8 mouse cellular contexts compared by ENCODE assay signal in the genomic region with DNA sequence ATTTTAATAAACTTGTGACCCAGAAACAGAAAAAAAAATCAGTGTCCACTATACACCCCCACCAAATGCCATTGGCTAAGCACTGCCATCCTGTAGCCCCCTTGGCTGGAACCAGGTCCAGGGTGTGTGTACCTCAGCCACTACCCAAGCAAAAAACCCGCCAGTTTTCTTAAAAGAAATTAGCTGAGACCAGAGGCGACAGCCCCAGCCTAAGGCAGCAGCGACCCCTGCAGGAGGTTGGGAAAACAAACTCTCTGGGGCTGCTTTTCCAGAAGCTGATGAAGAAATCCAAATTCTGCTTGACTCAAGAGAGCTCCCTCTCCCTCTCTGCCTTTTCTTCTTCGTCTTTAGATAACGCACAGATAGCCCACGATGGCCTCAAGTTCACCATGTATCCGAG. TPM values are rescaled to one million over a fixed set of nuclear protein-coding genes. Genes with fewer than 3 reads are reported as not detected.
A peak's percentile ranks its signal among the peaks of the same experiment; 100 is the strongest.
DNase-seq lines count a peak whose midpoint lies in the region; ATAC-seq and TF ChIP-seq lines count a peak whose summit lies in the region.
"Had no signal": no experiment of that assay in that cellular context is flagged by ENCODE, and none has a peak within 500 bp of the region (broad histone marks: within the 10 kb centered on the region; RNA-seq: fewer than 3 reads in every experiment).

No protein-coding gene starts in this region.

- no peaks in the 10 kb centered on the region for H3K36me3 ChIP-seq in testis, adult 2 months (ENCODE audit: control insufficient read depth, insufficient read depth, low read length)
- no peaks in the 10 kb centered on the region for H3K36me3 ChIP-seq in embryonic facial prominence, embryonic 12.5 days
- H3K36me3 ChIP-seq: lung, embryonic 15.5 days had no signal

- no peak overlapping the region for H3K4me3 ChIP-seq in testis, adult 2 months (ENCODE audit: control insufficient read depth, low read depth, low read length)
- no peak overlapping the region for H3K4me3 ChIP-seq in embryonic facial prominence, embryonic 12.5 days
- H3K4me3 ChIP-seq: lung, embryonic 15.5 days had no signal

- no peak for TF ChIP-seq POLR2A in testis, adult 2 months (IDR thresholded peaks at IDR 0.05; ENCODE audit: control insufficient read depth, low read depth, low read length)

- WGBS in embryonic facial prominence, embryonic 12.5 days: 3% methylated on average over 7 of the region's 7 CpGs

- peak; percentile 59; the same call in 1 of the 2 replicates for TF ChIP-seq CTCF in testis, adult 2 months (IDR thresholded peaks at IDR 0.05; ENCODE audit: control insufficient read depth, insufficient read depth, insufficient replicate concordance, low read depth, low read length)

- H3K4me1 ChIP-seq in testis, adult 2 months (ENCODE audit: control insufficient read depth, insufficient read depth, low read length): peaks cover 15% of the 10 kb centered on the region
- H3K4me1 ChIP-seq in embryonic facial prominence, embryonic 12.5 days: peaks cover 62% of the 10 kb centered on the region

- no peak for DNase-seq in testis, postnatal 14 days (ENCODE audit: low spot score)
- peak; percentile 92 for DNase-seq in adrenal gland, postnatal 14 days
- DNase-seq in hindlimb bud, embryonic 11.5 days (ENCODE audit: extremely low spot score, low read depth, low spot score): peak; percentile 62
- peak; percentile 58 to 67 for DNase-seq in lung, adult 18-20 months
- DNase-seq in right cerebral cortex, postnatal 4 days: peak; percentile 87

- H3K27ac ChIP-seq in testis, adult 2 months (ENCODE audit: control insufficient read depth, insufficient read depth, low read depth, low read length): no peak overlapping the region
- 0 out of 2 replicates have a peak overlapping the region, but pooled peaks have one; percentile 81 for H3K27ac ChIP-seq in embryonic facial prominence, embryonic 12.5 days
- H3K27ac ChIP-seq: lung, embryonic 15.5 days had no signal

- H3K9ac ChIP-seq in embryonic facial prominence, embryonic 12.5 days: no peak overlapping the region
- H3K9ac ChIP-seq: lung, embryonic 15.5 days had no signal

- no peaks in the 10 kb centered on the region for H3K9me3 ChIP-seq in embryonic facial prominence, embryonic 12.5 days
- H3K9me3 ChIP-seq: lung, embryonic 15.5 days had no signal

- H3K4me2 ChIP-seq in embryonic facial prominence, embryonic 12.5 days (replicated peaks): no peak overlapping the region
- H3K4me2 ChIP-seq: lung, embryonic 15.5 days had no signal

- ATAC-seq in embryonic facial prominence, embryonic 12.5 days (ENCODE audit: insufficient number of reproducible peaks, insufficient read depth, low FRiP score, low TSS enrichment): no peak

- no peaks in the 10 kb centered on the region for H3K27me3 ChIP-seq in testis, adult 2 months (ENCODE audit: control insufficient read depth, insufficient read depth, low read length)
- no peaks in the 10 kb centered on the region for H3K27me3 ChIP-seq in embryonic facial prominence, embryonic 12.5 days

RNA-seq across cellular contexts. Expression of gene Gdf5, which starts 0.9 kb away (rescaled TPM):
- polyA plus RNA-seq in testis, adult 2 months (2012; rRNA removed): 0.17 and 0.46 TPM in 2 replicates
- 1.1 and 1.8 TPM in 2 replicates for total RNA-seq in adrenal gland, postnatal 14 days (2021)
- 5.6 and 10.5 TPM in 2 replicates for polyA plus RNA-seq in embryonic facial prominence, embryonic 12.5 days (2016; fragmentation: Nextera tagmentation; extraction: Ambion mirVana)

RNA-seq across cellular contexts. Expression of gene Gm15557, which starts 5.5 kb away (rescaled TPM):
- 0.17 and 0.19 TPM in 2 replicates for polyA plus RNA-seq in testis, adult 2 months (2012; rRNA removed)
- total RNA-seq in adrenal gland, postnatal 14 days (2021): not detected in 2 replicates
- polyA plus RNA-seq in embryonic facial prominence, embryonic 12.5 days (2016; fragmentation: Nextera tagmentation; extraction: Ambion mirVana): 0.28 TPM in 1 of 2 replicates, not detected in the other
- polyA plus RNA-seq: lung, embryonic 15.5 days had no signal

RNA-seq across cellular contexts. Expression of gene Cep250, which starts 10.2 kb away (rescaled TPM):
- 5.8 and 6.4 TPM in 2 replicates for polyA plus RNA-seq in testis, adult 2 months (2012; rRNA removed)
- total RNA-seq in adrenal gland, postnatal 14 days (2021): 13.1 and 14.9 TPM in 2 replicates
- 33.3 and 35.2 TPM in 2 replicates for polyA plus RNA-seq in embryonic facial prominence, embryonic 12.5 days (2016; fragmentation: Nextera tagmentation; extraction: Ambion mirVana)

RNA-seq across cellular contexts. Expression of gene Uqcc1, which starts 16.0 kb away (rescaled TPM):
- polyA plus RNA-seq in testis, adult 2 months (2012; rRNA removed): 48.6 and 52.9 TPM in 2 replicates
- total RNA-seq in adrenal gland, postnatal 14 days (2021): 141 and 154 TPM in 2 replicates
- 61.3 and 71.5 TPM in 2 replicates for polyA plus RNA-seq in embryonic facial prominence, embryonic 12.5 days (2016; fragmentation: Nextera tagmentation; extraction: Ambion mirVana)
